Mouse (Mus musculus) myocyte (in vitro differentiated cells): Measurements from ENCODE around the gene Mafg.

Experiments used
- E2F4 ChIP-seq: IDR thresholded peaks from one replicate; pipeline ENCODE4 v1.6.1; 2011; ENCODE audit warnings: mild to moderate bottlenecking, control low read depth, moderate library complexity; ENCODE audit not compliant: insufficient read depth
- MAX ChIP-seq: IDR thresholded peaks from one replicate; pipeline ENCODE4 v1.6.1; 2011; ENCODE audit warnings: low read depth, mild to moderate bottlenecking, control low read depth
- MYOD1 ChIP-seq, 3 experiments: IDR thresholded peaks; one replicate each; pipeline ENCODE4 v1.6.1; 2011; ENCODE audit warnings: control low read depth in 2 of 3, low read depth in 2 of 3, mild to moderate bottlenecking in 2 of 3, moderate library complexity in 1 of 3; ENCODE audit not compliant: insufficient read length in 2 of 3, control insufficient read depth in 1 of 3
- POLR2A ChIP-seq: IDR thresholded peaks from one replicate; pipeline ENCODE4 v1.6.1; 2011; ENCODE audit warnings: low read depth, mild to moderate bottlenecking, control low read depth, moderate library complexity; ENCODE audit not compliant: insufficient read length
- POLR2AphosphoS2 ChIP-seq: IDR thresholded peaks from one replicate; pipeline ENCODE4 v1.6.1; 2011; ENCODE audit warnings: low read depth, control low read depth; ENCODE audit not compliant: insufficient read length
- REST ChIP-seq: IDR thresholded peaks from one replicate; pipeline ENCODE4 v1.6.1; 2011; ENCODE audit warnings: mild to moderate bottlenecking, control low read depth, moderate library complexity; ENCODE audit not compliant: insufficient read depth, insufficient read length
- SRF ChIP-seq: IDR thresholded peaks from one replicate; pipeline ENCODE4 v1.6.1; 2011; ENCODE audit warnings: low read depth; ENCODE audit not compliant: control insufficient read depth, insufficient read length
- TCF12 ChIP-seq: IDR thresholded peaks from one replicate; pipeline ENCODE4 v1.6.1; 2011; ENCODE audit warnings: mild to moderate bottlenecking, control low read depth; ENCODE audit not compliant: poor library complexity, insufficient read depth, severe bottlenecking
- TCF3 ChIP-seq: IDR thresholded peaks from one replicate; pipeline ENCODE4 v1.6.1; 2011; ENCODE audit warnings: low read depth, control low read depth; ENCODE audit not compliant: insufficient read length
- USF1 ChIP-seq: IDR thresholded peaks from one replicate; pipeline ENCODE4 v1.6.1; 2011; ENCODE audit warnings: low read depth, mild to moderate bottlenecking, control low read depth, moderate library complexity

DNA sequence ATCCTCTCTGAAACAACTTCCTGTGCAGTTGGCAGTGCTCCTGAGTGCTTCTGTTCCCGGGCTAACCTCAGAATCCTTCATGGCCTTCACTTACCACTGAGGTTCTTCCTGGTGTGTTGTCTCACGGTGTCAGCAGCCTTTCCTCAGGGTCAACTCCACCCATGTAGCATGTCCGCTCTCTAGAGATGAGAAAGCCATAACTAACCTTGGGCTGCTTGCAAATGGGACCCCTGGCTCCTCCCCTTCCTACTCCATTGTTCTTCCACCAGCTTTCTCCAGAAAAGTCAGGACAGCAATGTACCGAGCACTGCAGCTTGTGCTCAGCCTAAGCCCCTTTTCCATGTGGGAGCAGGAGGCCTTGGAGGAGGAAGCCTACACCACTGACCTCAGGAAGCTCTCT, 26.6 kb downstream of the Mafg start:
- TF ChIP-seq POLR2A (no peak), E2F4 (no peak), TCF12 (no peak), MYOD1 (IDR thresholded peaks at IDR 0.05; ENCODE audit: control insufficient read depth in 1 of 3, insufficient read length in 2 of 3, low read depth in 2 of 3) (no peak), REST (no peak), USF1 (no peak), TCF3 (no peak), POLR2AphosphoS2 (no peak), SRF (no peak), MAX (no peak)
